Mouse (Mus musculus) testis, adult 2 months (tissue): ENCODE data around the gene Ccdc102a.

ENCODE experiments used
- CTCF ChIP-seq: fragments of 200-500 bp; IDR thresholded peaks from 2 replicates; pipeline ENCODE4 v1.5.1; 2012; ENCODE audit warnings: low read depth, mild to moderate bottlenecking, inconsistent platforms, low read length, moderate library complexity; ENCODE audit not compliant: control insufficient read depth, insufficient read depth, insufficient replicate concordance
- POLR2A ChIP-seq: fragments of 200-500 bp; IDR thresholded peaks from 2 replicates; pipeline ENCODE4 v1.6.1; 2012; ENCODE audit warnings: low read depth, mild to moderate bottlenecking, inconsistent platforms, low read length, moderate library complexity; ENCODE audit not compliant: control insufficient read depth

GRCm38 (mm10) chr8:94954368-94954737 lies 36.5 kb upstream of the Ccdc102a start:
- no peak for TF ChIP-seq CTCF
- TF ChIP-seq POLR2A, result no peak
